Mouse (Mus musculus): ENCODE results near the gene Slc45a3.

DNA sequence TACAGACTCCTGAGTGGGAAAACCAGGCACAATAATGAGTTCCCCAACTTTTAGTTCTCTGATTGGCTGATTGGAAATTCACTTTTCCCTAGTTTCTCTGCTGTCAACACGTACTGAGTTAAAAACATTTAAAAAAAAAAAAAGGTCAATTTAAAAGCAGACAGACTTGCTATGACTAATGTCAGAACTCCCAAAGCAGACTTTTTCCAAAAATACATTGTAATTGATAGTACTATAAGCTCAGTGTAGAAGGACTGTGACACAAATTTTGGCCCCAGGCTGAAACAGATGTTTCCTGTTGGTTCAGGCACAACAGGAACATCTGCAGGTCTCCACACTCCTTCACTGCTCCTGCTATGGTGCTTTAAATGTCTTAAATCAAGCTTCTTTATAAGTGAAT lies 41.0 kb downstream of the Slc45a3 start:
- TF ChIP-seq CTCF (IDR thresholded peaks at IDR 0.05) (no peak), POLR2A (IDR thresholded peaks at IDR 0.05; ENCODE audit: insufficient read depth, low read depth, low read length) (0 out of 2 replicates have a peak, but pooled peaks have one; percentile 22), EP300 (IDR thresholded peaks at IDR 0.05; ENCODE audit: insufficient read depth, low read depth, low read length) (peak; percentile 66; the same call in 1 of the 2 replicates)
